Mouse (Mus musculus): ENCODE measurements around the gene Unc5c. TPM values are rescaled to one million over a fixed set of nuclear protein-coding genes. Genes with fewer than 3 reads are reported as not detected.

Gene Unc5c
- total RNA-seq, 2 experiments from 2014 or later, result 32.3 to 34.7 TPM

GRCm38 (mm10) chr3:141794371-141794770, 329.4 kb downstream of the Unc5c start:
- H3K4me3 ChIP-seq, result no peak overlapping the region
- no peak for DNase-seq (ENCODE audit: extremely low spot score in 1 of 2, low spot score in 2 of 2)
- intact Hi-C loops (cut with DNase I), result no loop called here
- no peak for TF ChIP-seq CTCF (IDR thresholded peaks at IDR 0.05)
- H3K27ac ChIP-seq, result no peak overlapping the region

- no peak overlapping the region for H3K27ac ChIP-seq
- no peak overlapping the region for H3K4me3 ChIP-seq
- intact Hi-C loops (cut with DNase I), result no loop called here
- TF ChIP-seq CTCF (IDR thresholded peaks at IDR 0.05), result no peak
- DNase-seq (ENCODE audit: extremely low spot score in 1 of 2, low spot score in 2 of 2), result no peak
Measured at GRCm38 (mm10) chr3:141797372-141797771, 332.4 kb downstream of the Unc5c start.

GRCm38 (mm10) chr3:141797789-141798188, 332.8 kb downstream of the Unc5c start:
- no peak for DNase-seq (ENCODE audit: extremely low spot score in 1 of 2, low spot score in 2 of 2)
- TF ChIP-seq CTCF (IDR thresholded peaks at IDR 0.05), result no peak
- Histone ChIP-seq H3K27ac (no peak overlapping the region), H3K4me3 (no peak overlapping the region)
- intact Hi-C loops (cut with DNase I), result no loop called here

- Histone ChIP-seq H3K4me3 (no peak overlapping the region), H3K27ac (no peak overlapping the region)
- no peak for DNase-seq (ENCODE audit: extremely low spot score in 1 of 2, low spot score in 2 of 2)
- TF ChIP-seq CTCF (IDR thresholded peaks at IDR 0.05), result no peak
- intact Hi-C loops (cut with DNase I), result no loop called here
Measured at GRCm38 (mm10) chr3:141804133-141804532, 339.1 kb downstream of the Unc5c start.

GRCm38 (mm10) chr3:141809581-141809980, 344.6 kb downstream of the Unc5c start:
- H3K4me3 ChIP-seq, result no peak overlapping the region
- intact Hi-C loops (cut with DNase I), result no loop called here
- no peak for TF ChIP-seq CTCF (IDR thresholded peaks at IDR 0.05)

GRCm38 (mm10) chr3:141810944-141811343, 345.9 kb downstream of the Unc5c start:
- Histone ChIP-seq H3K27ac (no peak overlapping the region), H3K4me3 (no peak overlapping the region)
- no peak for TF ChIP-seq CTCF (IDR thresholded peaks at IDR 0.05)
- intact Hi-C loops (cut with DNase I), result no loop called here
- no peak for DNase-seq (ENCODE audit: extremely low spot score in 1 of 2, low spot score in 2 of 2)

More at GRCm38 (mm10) chr3:141809581-141809980, 344.6 kb downstream of the Unc5c start:
- H3K27ac ChIP-seq, result no peak overlapping the region
- DNase-seq (ENCODE audit: extremely low spot score in 1 of 2, low spot score in 2 of 2), result no peak

GRCm38 (mm10) chr3:141811348-141811747, 346.3 kb downstream of the Unc5c start:
- Histone ChIP-seq H3K27ac (no peak overlapping the region), H3K4me3 (no peak overlapping the region)
- no peak for TF ChIP-seq CTCF (IDR thresholded peaks at IDR 0.05)
- intact Hi-C loops (cut with DNase I), result no loop called here
- DNase-seq (ENCODE audit: extremely low spot score in 1 of 2, low spot score in 2 of 2), result no peak

- no peak for DNase-seq (ENCODE audit: extremely low spot score in 1 of 2, low spot score in 2 of 2)
- TF ChIP-seq CTCF (IDR thresholded peaks at IDR 0.05), result no peak
Measured at GRCm38 (mm10) chr3:141814776-141815175, 349.8 kb downstream of the Unc5c start.

GRCm38 (mm10) chr3:141818615-141819312, 353.7 kb downstream of the Unc5c start:
- H3K27ac ChIP-seq, result no peak overlapping the region
- no peak for DNase-seq (ENCODE audit: extremely low spot score in 1 of 2, low spot score in 2 of 2)
- no peak overlapping the region for H3K4me3 ChIP-seq
- TF ChIP-seq CTCF (IDR thresholded peaks at IDR 0.05), result no peak
- intact Hi-C loops (cut with DNase I), result no loop called here

More at GRCm38 (mm10) chr3:141814776-141815175, 349.8 kb downstream of the Unc5c start:
- Histone ChIP-seq H3K4me3 (no peak overlapping the region), H3K27ac (no peak overlapping the region)
- intact Hi-C loops (cut with DNase I), result no loop called here

GRCm38 (mm10) chr3:141819331-141819941, 354.4 kb downstream of the Unc5c start:
- H3K4me3 ChIP-seq, result no peak overlapping the region
- intact Hi-C loops (cut with DNase I), result no loop called here
- H3K27ac ChIP-seq, result no peak overlapping the region
- peak; percentile 24 to 31 for DNase-seq (ENCODE audit: extremely low spot score in 1 of 2, low spot score in 2 of 2)
- no peak; the same call in 1 of the 2 replicates for TF ChIP-seq CTCF (IDR thresholded peaks at IDR 0.05)

- TF ChIP-seq CTCF (IDR thresholded peaks at IDR 0.05), result no peak
- Histone ChIP-seq H3K27ac (no peak overlapping the region), H3K4me3 (no peak overlapping the region)
- no peak for DNase-seq (ENCODE audit: extremely low spot score in 1 of 2, low spot score in 2 of 2)
- intact Hi-C loops (cut with DNase I), result loop anchor here (5.0 kb wide), 1 partner anchor 1646 kb away; no protein-coding TSS in a partner anchor
Measured at GRCm38 (mm10) chr3:141828301-141828700, 363.3 kb downstream of the Unc5c start.

- Histone ChIP-seq H3K27ac (no peak overlapping the region), H3K4me3 (no peak overlapping the region)
- DNase-seq (ENCODE audit: extremely low spot score in 1 of 2, low spot score in 2 of 2), result peak; percentile 73 to 75
- intact Hi-C loops (cut with DNase I), result loop anchor here (2.0 to 10.0 kb wide), 3 partner anchors 366 to 1879 kb away; partner anchors contain the start of gene Unc5c
- peak; percentile 84 for TF ChIP-seq CTCF (IDR thresholded peaks at IDR 0.05)
Measured at GRCm38 (mm10) chr3:141831135-141831534, 366.1 kb downstream of the Unc5c start.
